Mouse (Mus musculus): ENCODE measurements at regions not wholly inside any gene's neighbourhood (a gene's known extent, or its start where the extent isn't known, plus 50 kb on each side); places are given as distances from the start of the nearest gene placed in this dataset.
A peak's percentile ranks its signal among the peaks of the same experiment; 100 is the strongest.

- Histone ChIP-seq H3K36me3 (ENCODE audit: control insufficient read depth, insufficient read depth, low read length) (no peaks in the 10 kb centered on the region), H3K4me3 (ENCODE audit: low read length) (no peak overlapping the region), H3K27me3 (replicated peaks; ENCODE audit: control insufficient read depth, insufficient read depth, low read length) (no peaks in the 10 kb centered on the region), H3K9ac (ENCODE audit: low read depth, low read length) (no peak overlapping the region), H3K4me2 (ENCODE audit: low read depth, low read length) (no peak overlapping the region), H3K4me1 (ENCODE audit: control insufficient read depth, insufficient read depth, low read length) (no peaks in the 10 kb centered on the region), H3K9me3 (ENCODE audit: control insufficient read depth, low read length) (no peaks in the 10 kb centered on the region), H3K27ac (ENCODE audit: low read length) (no peak overlapping the region)
- ATAC-seq, result no peak
- WGBS, result 85% methylated on average over 1 of the region's 1 CpGs
Measured at GRCm38 (mm10) chr5:51169828-51170227, 397.7 kb downstream of the Ppargc1a start.

- H3K27ac ChIP-seq (ENCODE audit: low read length), result no peak overlapping the region
Measured at GRCm38 (mm10) chr5:51168206-51168605, 399.3 kb downstream of the Ppargc1a start.

DNA sequence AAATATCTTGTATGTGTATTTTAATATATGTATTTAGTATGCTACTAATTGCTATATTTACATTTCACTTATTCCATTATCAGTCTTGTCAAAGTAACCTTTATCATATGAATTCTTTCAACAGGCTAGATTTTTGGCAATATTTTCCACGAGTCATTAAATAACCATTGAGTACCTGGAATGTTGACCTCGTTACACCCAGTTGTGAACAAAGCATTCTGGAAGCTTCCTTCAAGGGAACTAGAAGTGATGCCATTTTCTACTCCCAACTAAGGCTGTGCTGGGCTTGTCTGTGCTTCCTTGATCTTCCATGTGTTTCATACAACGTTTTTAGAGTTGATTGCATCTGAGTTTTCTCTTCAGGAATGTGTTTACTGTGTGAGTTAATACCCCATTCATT, 410.6 kb downstream of the Ppargc1a start:
- no peaks in the 10 kb centered on the region for H3K36me3 ChIP-seq (ENCODE audit: control insufficient read depth, insufficient read depth, low read length)
- no peak overlapping the region for H3K9ac ChIP-seq (ENCODE audit: low read depth, low read length)
- no peaks in the 10 kb centered on the region for H3K4me1 ChIP-seq (ENCODE audit: control insufficient read depth, insufficient read depth, low read length)
- WGBS, result 47% methylated on average over 3 of the region's 3 CpGs
- H3K4me3 ChIP-seq (ENCODE audit: low read length), result no peak overlapping the region
- no peak for ATAC-seq
- H3K27me3 ChIP-seq (replicated peaks; ENCODE audit: control insufficient read depth, insufficient read depth, low read length), result no peaks in the 10 kb centered on the region
- H3K9me3 ChIP-seq (ENCODE audit: control insufficient read depth, low read length), result no peaks in the 10 kb centered on the region
- H3K27ac ChIP-seq (ENCODE audit: low read length), result no peak overlapping the region
- no peak overlapping the region for H3K4me2 ChIP-seq (ENCODE audit: low read depth, low read length)

More at GRCm38 (mm10) chr5:51168206-51168605, 399.3 kb downstream of the Ppargc1a start:
- H3K36me3 ChIP-seq (ENCODE audit: control insufficient read depth, insufficient read depth, low read length), result no peaks in the 10 kb centered on the region
- no peak for ATAC-seq
- no peak overlapping the region for H3K4me2 ChIP-seq (ENCODE audit: low read depth, low read length)
- whole genome bisulfite sequencing, result 26% methylated on average over 6 of the region's 6 CpGs
- H3K27me3 ChIP-seq (replicated peaks; ENCODE audit: control insufficient read depth, insufficient read depth, low read length), result no peaks in the 10 kb centered on the region
- no peaks in the 10 kb centered on the region for H3K9me3 ChIP-seq (ENCODE audit: control insufficient read depth, low read length)
- no peaks in the 10 kb centered on the region for H3K4me1 ChIP-seq (ENCODE audit: control insufficient read depth, insufficient read depth, low read length)
- H3K9ac ChIP-seq (ENCODE audit: low read depth, low read length), result no peak overlapping the region
- H3K4me3 ChIP-seq (ENCODE audit: low read length), result no peak overlapping the region

DNA sequence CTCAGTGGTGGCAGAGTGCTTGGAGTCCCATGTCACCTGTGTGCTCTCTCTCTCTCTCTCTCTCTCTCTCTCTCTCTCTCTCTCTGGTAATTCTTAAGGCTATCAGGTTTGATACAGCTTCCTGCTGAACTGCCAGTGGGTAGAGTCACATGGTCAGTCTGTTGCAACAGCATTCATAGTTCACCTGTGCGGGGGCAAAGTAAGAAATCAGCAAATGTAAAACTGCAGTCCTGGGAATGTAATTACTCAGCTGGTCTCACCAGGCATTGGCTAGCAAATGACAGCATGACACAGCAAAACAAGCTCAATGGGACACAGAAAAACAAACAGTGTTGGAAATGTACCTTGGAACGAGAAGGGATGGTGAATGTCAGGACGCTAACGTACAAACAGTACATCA, 422.7 kb downstream of the Ppargc1a start:
- 59% methylated on average over 4 of the region's 4 CpGs for WGBS

DNA sequence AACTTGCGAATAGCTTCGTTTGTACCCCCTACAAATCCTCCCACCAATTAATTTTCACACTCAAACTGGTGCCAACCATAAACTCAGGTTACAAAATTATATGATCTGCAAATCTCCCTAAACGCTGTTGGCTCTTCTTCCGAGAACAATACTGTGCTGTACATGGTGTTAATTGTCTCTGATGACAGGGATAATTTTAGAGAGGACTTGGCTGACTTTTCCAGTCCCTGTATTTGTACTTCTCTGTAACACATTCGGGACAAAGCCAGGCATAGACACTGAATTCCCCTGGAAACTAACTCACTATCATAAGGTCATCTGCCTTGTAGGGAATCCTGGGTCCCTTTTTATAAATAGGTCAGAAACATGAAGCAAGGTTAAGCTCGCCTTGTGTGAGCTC, 442.4 kb downstream of the Ppargc1a start:
- 77% methylated on average over 6 of the region's 6 CpGs for WGBS

More for the DNA sequence above, 422.7 kb downstream of the Ppargc1a start:
- no peak overlapping the region for H3K4me2 ChIP-seq (ENCODE audit: low read depth, low read length)
- no peaks in the 10 kb centered on the region for H3K9me3 ChIP-seq (ENCODE audit: control insufficient read depth, low read length)
- H3K4me1 ChIP-seq (ENCODE audit: control insufficient read depth, insufficient read depth, low read length), result no peaks in the 10 kb centered on the region
- no peak overlapping the region for H3K9ac ChIP-seq (ENCODE audit: low read depth, low read length)
- H3K36me3 ChIP-seq (ENCODE audit: control insufficient read depth, insufficient read depth, low read length), result no peaks in the 10 kb centered on the region
- no peak overlapping the region for H3K4me3 ChIP-seq (ENCODE audit: low read length)
- ATAC-seq, result peak; percentile 97
- no peaks in the 10 kb centered on the region for H3K27me3 ChIP-seq (replicated peaks; ENCODE audit: control insufficient read depth, insufficient read depth, low read length)
- H3K27ac ChIP-seq (ENCODE audit: low read length), result no peak overlapping the region

GRCm38 (mm10) chr5:51110006-51110405, 457.5 kb downstream of the Ppargc1a start:
- no peak overlapping the region for H3K4me3 ChIP-seq (ENCODE audit: low read length)
- no peaks in the 10 kb centered on the region for H3K36me3 ChIP-seq (ENCODE audit: control insufficient read depth, insufficient read depth, low read length)
- H3K27ac ChIP-seq (ENCODE audit: low read length), result no peak overlapping the region
- ATAC-seq, result no peak
- H3K27me3 ChIP-seq (replicated peaks; ENCODE audit: control insufficient read depth, insufficient read depth, low read length), result no peaks in the 10 kb centered on the region
- H3K4me2 ChIP-seq (ENCODE audit: low read depth, low read length), result no peak overlapping the region
- 77% methylated on average over 4 of the region's 4 CpGs for whole genome bisulfite sequencing
- H3K9ac ChIP-seq (ENCODE audit: low read depth, low read length), result no peak overlapping the region
- no peaks in the 10 kb centered on the region for H3K4me1 ChIP-seq (ENCODE audit: control insufficient read depth, insufficient read depth, low read length)
- no peaks in the 10 kb centered on the region for H3K9me3 ChIP-seq (ENCODE audit: control insufficient read depth, low read length)

More for the DNA sequence above, 442.4 kb downstream of the Ppargc1a start:
- no peaks in the 10 kb centered on the region for H3K36me3 ChIP-seq (ENCODE audit: control insufficient read depth, insufficient read depth, low read length)
- H3K9ac ChIP-seq (ENCODE audit: low read depth, low read length), result no peak overlapping the region
- H3K4me3 ChIP-seq (ENCODE audit: low read length), result no peak overlapping the region
- ATAC-seq, result no peak
- no peaks in the 10 kb centered on the region for H3K4me1 ChIP-seq (ENCODE audit: control insufficient read depth, insufficient read depth, low read length)
- H3K4me2 ChIP-seq (ENCODE audit: low read depth, low read length), result no peak overlapping the region
- no peaks in the 10 kb centered on the region for H3K9me3 ChIP-seq (ENCODE audit: control insufficient read depth, low read length)
- H3K27ac ChIP-seq (ENCODE audit: low read length), result no peak overlapping the region
- no peaks in the 10 kb centered on the region for H3K27me3 ChIP-seq (replicated peaks; ENCODE audit: control insufficient read depth, insufficient read depth, low read length)

DNA sequence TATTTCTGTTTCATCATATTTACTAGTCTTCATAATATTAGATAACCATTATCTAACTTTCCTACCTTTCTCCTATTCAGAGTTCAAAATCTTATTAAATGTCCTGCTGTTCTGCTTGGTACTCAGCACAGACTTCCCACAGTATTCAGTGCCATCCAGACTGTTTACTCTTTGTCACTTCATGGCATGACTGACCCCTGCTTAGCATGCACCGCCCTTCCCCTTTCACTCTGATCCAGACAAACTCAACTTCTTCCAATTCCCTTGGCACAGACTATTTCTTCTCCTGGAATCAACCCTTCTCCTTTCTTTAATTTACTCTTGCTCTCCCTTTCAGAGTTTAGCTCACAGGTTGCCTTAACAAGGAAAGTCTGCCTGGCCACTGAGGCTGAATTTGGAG, 458.8 kb downstream of the Ppargc1a start:
- no peak overlapping the region for H3K9ac ChIP-seq (ENCODE audit: low read depth, low read length)
- H3K4me3 ChIP-seq (ENCODE audit: low read length), result no peak overlapping the region
- no peak overlapping the region for H3K27ac ChIP-seq (ENCODE audit: low read length)
- H3K9me3 ChIP-seq (ENCODE audit: control insufficient read depth, low read length), result no peaks in the 10 kb centered on the region
- no peak for ATAC-seq
- no peak overlapping the region for H3K4me2 ChIP-seq (ENCODE audit: low read depth, low read length)
- H3K4me1 ChIP-seq (ENCODE audit: control insufficient read depth, insufficient read depth, low read length), result no peaks in the 10 kb centered on the region
- no peaks in the 10 kb centered on the region for H3K36me3 ChIP-seq (ENCODE audit: control insufficient read depth, insufficient read depth, low read length)
- H3K27me3 ChIP-seq (replicated peaks; ENCODE audit: control insufficient read depth, insufficient read depth, low read length), result no peaks in the 10 kb centered on the region
- WGBS, result 78% methylated on average over 1 of the region's 1 CpGs

DNA sequence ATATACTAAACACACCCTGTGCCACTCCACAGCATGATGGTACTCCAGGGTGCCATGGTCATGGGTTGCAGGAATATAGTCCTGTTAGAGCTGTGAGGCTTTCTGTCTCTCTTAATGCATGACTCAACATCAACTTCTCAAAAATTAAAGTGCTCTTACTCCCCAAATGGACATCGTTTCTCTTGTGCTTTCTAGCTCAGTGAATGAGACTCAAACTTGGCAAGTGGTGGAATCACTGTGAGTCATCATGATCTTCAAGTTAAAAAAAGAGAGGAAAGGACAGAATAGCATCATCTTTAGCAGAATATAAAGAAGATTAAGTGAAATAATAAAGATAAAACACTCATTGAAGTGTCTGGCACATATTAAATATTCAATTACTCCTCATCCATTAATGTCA, 459.3 kb downstream of the Ppargc1a start:
- no peak for ATAC-seq
- 70% methylated on average over 1 of the region's 1 CpGs for WGBS

GRCm38 (mm10) chr5:51099902-51100301, 467.6 kb downstream of the Ppargc1a start:
- Histone ChIP-seq H3K4me2 (ENCODE audit: low read depth, low read length) (no peak overlapping the region), H3K9ac (ENCODE audit: low read depth, low read length) (no peak overlapping the region), H3K27ac (ENCODE audit: low read length) (peak overlapping the region; percentile 46; the same call in 1 of the 2 replicates), H3K36me3 (ENCODE audit: control insufficient read depth, insufficient read depth, low read length) (no peaks in the 10 kb centered on the region), H3K4me1 (ENCODE audit: control insufficient read depth, insufficient read depth, low read length) (no peaks in the 10 kb centered on the region), H3K4me3 (ENCODE audit: low read length) (no peak overlapping the region), H3K9me3 (ENCODE audit: control insufficient read depth, low read length) (no peaks in the 10 kb centered on the region), H3K27me3 (replicated peaks; ENCODE audit: control insufficient read depth, insufficient read depth, low read length) (no peaks in the 10 kb centered on the region)
- 71% methylated on average over 3 of the region's 3 CpGs for WGBS
- peak; percentile 97 for ATAC-seq

More for the DNA sequence above, 459.3 kb downstream of the Ppargc1a start:
- Histone ChIP-seq H3K9me3 (ENCODE audit: control insufficient read depth, low read length) (no peaks in the 10 kb centered on the region), H3K27ac (ENCODE audit: low read length) (no peak overlapping the region), H3K9ac (ENCODE audit: low read depth, low read length) (no peak overlapping the region), H3K4me2 (ENCODE audit: low read depth, low read length) (no peak overlapping the region), H3K4me1 (ENCODE audit: control insufficient read depth, insufficient read depth, low read length) (no peaks in the 10 kb centered on the region), H3K27me3 (replicated peaks; ENCODE audit: control insufficient read depth, insufficient read depth, low read length) (no peaks in the 10 kb centered on the region), H3K4me3 (ENCODE audit: low read length) (no peak overlapping the region), H3K36me3 (ENCODE audit: control insufficient read depth, insufficient read depth, low read length) (no peaks in the 10 kb centered on the region)

DNA sequence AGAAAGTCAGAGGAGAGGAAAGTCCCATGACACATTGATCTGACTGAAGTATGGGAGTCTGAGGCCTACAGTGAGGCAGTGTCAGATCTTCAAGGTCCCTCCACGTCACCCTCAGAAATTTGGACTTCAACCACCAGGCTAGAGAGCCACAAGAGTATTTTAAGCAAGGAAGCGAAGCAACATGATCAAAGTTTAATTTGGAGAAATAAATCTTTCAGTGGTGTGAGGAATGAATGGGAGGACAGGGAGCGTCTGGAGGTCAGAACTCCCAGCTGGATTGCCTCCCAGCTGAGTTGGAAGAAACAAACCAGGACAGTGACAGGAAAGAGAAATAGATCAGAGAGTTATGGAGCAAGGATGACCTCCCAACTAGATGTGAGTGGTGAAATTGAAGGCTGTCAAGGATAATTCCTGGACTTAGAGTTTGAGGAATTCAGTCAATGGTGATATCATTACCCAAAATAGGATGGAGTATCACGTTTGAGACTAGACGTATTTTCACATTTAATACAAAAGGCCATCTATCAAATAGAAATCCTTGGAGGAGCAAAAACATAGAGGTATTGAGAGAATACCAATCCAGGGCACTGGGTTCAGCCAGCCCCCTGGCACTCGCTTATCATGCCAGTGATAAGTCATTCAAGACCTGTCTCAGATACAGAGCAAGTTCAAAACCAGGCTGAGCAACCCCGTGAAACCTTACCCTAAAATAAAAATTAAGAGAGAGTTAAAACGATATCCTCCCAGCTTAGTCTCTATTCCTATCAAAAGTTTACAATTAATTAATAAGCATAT, 494.7 kb downstream of the Ppargc1a start:
- H3K9ac ChIP-seq (ENCODE audit: low read depth, low read length), result no peak overlapping the region
- H3K27me3 ChIP-seq (replicated peaks; ENCODE audit: control insufficient read depth, insufficient read depth, low read length), result no peaks in the 10 kb centered on the region
- H3K4me3 ChIP-seq (ENCODE audit: low read length), result no peak overlapping the region
- WGBS, result 62% methylated on average over 8 of the region's 8 CpGs
- no peak overlapping the region for H3K27ac ChIP-seq (ENCODE audit: low read length)
- ATAC-seq, result no peak
- H3K4me2 ChIP-seq (ENCODE audit: low read depth, low read length), result no peak overlapping the region
- H3K4me1 ChIP-seq (ENCODE audit: control insufficient read depth, insufficient read depth, low read length), result no peaks in the 10 kb centered on the region
- H3K36me3 ChIP-seq (ENCODE audit: control insufficient read depth, insufficient read depth, low read length), result no peaks in the 10 kb centered on the region
- no peaks in the 10 kb centered on the region for H3K9me3 ChIP-seq (ENCODE audit: control insufficient read depth, low read length)
